Mouse (Mus musculus): ENCODE measurements at regions not wholly inside any gene's neighbourhood (a gene's known extent, or its start where the extent isn't known, plus 50 kb on each side); places are given as distances from the start of the nearest gene placed in this dataset.

GRCm38 (mm10) chr7:68930627-68931334 is 181.7 kb upstream of the Arrdc4 start:
- no peak overlapping the region for H3K9ac ChIP-seq (ENCODE audit: low read length)
- H3K4me3 ChIP-seq (ENCODE audit: low read depth, low read length), result no peak overlapping the region
- no peak overlapping the region for H3K27ac ChIP-seq (replicated peaks)
- no peaks in the 10 kb centered on the region for H3K36me3 ChIP-seq (ENCODE audit: control insufficient read depth, insufficient read depth, low read length)
- ATAC-seq (ENCODE audit: low FRiP score, low TSS enrichment) (no peak), DNase-seq (ENCODE audit: low spot score) (no peak)
- 67% methylated on average over 14 of the region's 14 CpGs for WGBS
- TF ChIP-seq EP300 (optimal IDR thresholded peaks at IDR 0.05) (no peak), CTCF (IDR thresholded peaks at IDR 0.05; ENCODE audit: low read depth) (no peak)
- H3K27me3 ChIP-seq (ENCODE audit: control insufficient read depth, insufficient read depth, low read length), result no peaks in the 10 kb centered on the region
- H3K9me3 ChIP-seq (ENCODE audit: control insufficient read depth, low read length), result no peaks in the 10 kb centered on the region
- H3K4me1 ChIP-seq (replicated peaks; ENCODE audit: control insufficient read depth, insufficient read depth), result no peaks in the 10 kb centered on the region
- H3K4me2 ChIP-seq (replicated peaks; ENCODE audit: low read depth), result no peak overlapping the region

- no peaks in the 10 kb centered on the region for H3K27me3 ChIP-seq (ENCODE audit: control insufficient read depth, insufficient read depth, low read length)
- peak; percentile 99 for ATAC-seq (ENCODE audit: low FRiP score, low TSS enrichment)
- 52% methylated on average over 4 of the region's 4 CpGs for WGBS
These were observed 180.6 kb upstream of the Arrdc4 start for GRCm38 (mm10) chr7:68929669-68930068.

GRCm38 (mm10) chr7:68925640-68926039 is 176.6 kb upstream of the Arrdc4 start:
- Histone ChIP-seq H3K9me3 (ENCODE audit: control insufficient read depth, low read length) (no peaks in the 10 kb centered on the region), H3K9ac (ENCODE audit: low read length) (no peak overlapping the region), H3K4me3 (ENCODE audit: low read depth, low read length) (no peak overlapping the region), H3K27me3 (ENCODE audit: control insufficient read depth, insufficient read depth, low read length) (no peaks in the 10 kb centered on the region), H3K27ac (replicated peaks) (no peak overlapping the region), H3K4me2 (replicated peaks; ENCODE audit: low read depth) (no peak overlapping the region), H3K36me3 (ENCODE audit: control insufficient read depth, insufficient read depth, low read length) (no peaks in the 10 kb centered on the region), H3K4me1 (replicated peaks; ENCODE audit: control insufficient read depth, insufficient read depth) (no peaks in the 10 kb centered on the region)
- ATAC-seq (ENCODE audit: low FRiP score, low TSS enrichment), result no peak
- no peak for TF ChIP-seq EP300 (optimal IDR thresholded peaks at IDR 0.05)
- no peak for TF ChIP-seq CTCF (IDR thresholded peaks at IDR 0.05; ENCODE audit: low read depth)
- 69% methylated on average over 4 of the region's 4 CpGs for WGBS
- DNase-seq (ENCODE audit: low spot score), result no peak

More at GRCm38 (mm10) chr7:68929669-68930068, 180.6 kb upstream of the Arrdc4 start:
- Histone ChIP-seq H3K4me3 (ENCODE audit: low read depth, low read length) (no peak overlapping the region), H3K4me2 (replicated peaks; ENCODE audit: low read depth) (no peak overlapping the region), H3K36me3 (ENCODE audit: control insufficient read depth, insufficient read depth, low read length) (no peaks in the 10 kb centered on the region), H3K9ac (ENCODE audit: low read length) (no peak overlapping the region), H3K9me3 (ENCODE audit: control insufficient read depth, low read length) (no peaks in the 10 kb centered on the region), H3K27ac (replicated peaks) (0 out of 2 replicates have a peak overlapping the region, but pooled peaks have one; percentile 35), H3K4me1 (replicated peaks; ENCODE audit: control insufficient read depth, insufficient read depth) (no peaks in the 10 kb centered on the region)
- no peak for TF ChIP-seq CTCF (IDR thresholded peaks at IDR 0.05; ENCODE audit: low read depth)
- no peak for TF ChIP-seq EP300 (optimal IDR thresholded peaks at IDR 0.05)
- no peak for DNase-seq (ENCODE audit: low spot score)

- WGBS, result 79% methylated on average over 9 of the region's 9 CpGs
- Histone ChIP-seq H3K27ac (replicated peaks) (no peak overlapping the region), H3K36me3 (ENCODE audit: control insufficient read depth, insufficient read depth, low read length) (no peaks in the 10 kb centered on the region), H3K9me3 (ENCODE audit: control insufficient read depth, low read length) (no peaks in the 10 kb centered on the region), H3K9ac (ENCODE audit: low read length) (no peak overlapping the region), H3K4me2 (replicated peaks; ENCODE audit: low read depth) (no peak overlapping the region), H3K4me1 (replicated peaks; ENCODE audit: control insufficient read depth, insufficient read depth) (peaks cover 3% of the 10 kb centered on the region; the same call in 1 of the 2 replicates), H3K27me3 (ENCODE audit: control insufficient read depth, insufficient read depth, low read length) (no peaks in the 10 kb centered on the region), H3K4me3 (ENCODE audit: low read depth, low read length) (no peak overlapping the region)
- DNase-seq (ENCODE audit: low spot score) (no peak), ATAC-seq (ENCODE audit: low FRiP score, low TSS enrichment) (no peak)
- no peak for TF ChIP-seq EP300 (optimal IDR thresholded peaks at IDR 0.05)
- no peak for TF ChIP-seq CTCF (IDR thresholded peaks at IDR 0.05; ENCODE audit: low read depth)
These were observed 169.8 kb upstream of the Arrdc4 start for GRCm38 (mm10) chr7:68918632-68919435.

GRCm38 (mm10) chr7:68917876-68918200 is 168.8 kb upstream of the Arrdc4 start:
- Histone ChIP-seq H3K27ac (replicated peaks) (no peak overlapping the region), H3K4me3 (ENCODE audit: low read depth, low read length) (no peak overlapping the region), H3K9me3 (ENCODE audit: control insufficient read depth, low read length) (no peaks in the 10 kb centered on the region), H3K36me3 (ENCODE audit: control insufficient read depth, insufficient read depth, low read length) (no peaks in the 10 kb centered on the region), H3K4me2 (replicated peaks; ENCODE audit: low read depth) (peak overlapping the region; percentile 41; the same call in 1 of the 2 replicates), H3K4me1 (replicated peaks; ENCODE audit: control insufficient read depth, insufficient read depth) (peaks cover 3% of the 10 kb centered on the region; the same call in 1 of the 2 replicates), H3K27me3 (ENCODE audit: control insufficient read depth, insufficient read depth, low read length) (no peaks in the 10 kb centered on the region), H3K9ac (ENCODE audit: low read length) (no peak overlapping the region)
- no peak for ATAC-seq (ENCODE audit: low FRiP score, low TSS enrichment)
- TF ChIP-seq EP300 (optimal IDR thresholded peaks at IDR 0.05) (no peak), CTCF (IDR thresholded peaks at IDR 0.05; ENCODE audit: low read depth) (no peak)
- no peak for DNase-seq (ENCODE audit: low spot score)
- WGBS, result 9% methylated on average over 2 of the region's 2 CpGs
